In the genomic region with DNA sequence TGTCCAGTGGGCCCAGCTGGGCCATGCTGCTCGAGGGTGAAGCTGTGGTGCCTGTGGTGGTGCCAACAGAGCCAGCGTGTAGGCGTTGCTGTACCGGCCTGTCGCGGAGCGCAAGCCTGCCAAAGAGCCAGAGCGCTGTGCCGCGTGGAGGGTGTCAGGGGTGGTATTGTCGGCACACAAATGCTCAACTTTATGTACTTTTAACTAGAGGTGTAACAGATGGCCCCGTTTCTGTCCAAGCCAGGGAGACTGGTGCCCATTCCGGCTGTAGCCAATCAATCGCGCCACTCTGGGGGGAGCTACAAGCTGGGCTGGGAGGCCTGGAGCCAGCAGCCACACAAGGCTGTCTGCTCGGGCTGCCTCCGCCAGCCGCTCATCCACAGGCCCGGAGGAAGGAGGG, we compare ENCODE assay signal across 22 mouse cellular contexts. TPM values are rescaled to one million over a fixed set of nuclear protein-coding genes. Genes with fewer than 3 reads are reported as not detected.
DNase-seq lines count a peak whose midpoint lies in the region; ATAC-seq lines count a peak whose summit lies in the region.
"Had no signal": no experiment of that assay in that cellular context is flagged by ENCODE, and none has a peak within 500 bp of the region (broad histone marks: within the 10 kb centered on the region; RNA-seq: fewer than 3 reads in every experiment).

No protein-coding gene starts in this region.

- H3K27me3 ChIP-seq in forebrain, embryonic 14.5 days (replicated peaks; ENCODE audit: control insufficient read depth, insufficient read depth, low read length) = peaks cover 27% of the 10 kb centered on the region
- peaks cover 18% of the 10 kb centered on the region for H3K27me3 ChIP-seq in forebrain, embryonic 11.5 days (ENCODE audit: control insufficient read depth, insufficient read depth, low read length)
- peaks cover 68% of the 10 kb centered on the region for H3K27me3 ChIP-seq in neural tube, embryonic 13.5 days
- peaks cover 28% of the 10 kb centered on the region for H3K27me3 ChIP-seq in forebrain, embryonic 16.5 days (replicated peaks; ENCODE audit: control insufficient read depth, insufficient read depth, low read length)
- H3K27me3 ChIP-seq in neural tube, embryonic 15.5 days (replicated peaks) = peaks cover 24% of the 10 kb centered on the region

- no peak overlapping the region for H3K27ac ChIP-seq in forebrain, embryonic 14.5 days (ENCODE audit: low read depth, low read length)
- H3K27ac ChIP-seq in forebrain, embryonic 11.5 days (ENCODE audit: low read depth, low read length) = no peak overlapping the region
- no peak overlapping the region for H3K27ac ChIP-seq in neural tube, embryonic 13.5 days (replicated peaks)
- H3K27ac ChIP-seq in forebrain, embryonic 16.5 days (ENCODE audit: low read length) = no peak overlapping the region
- no peak overlapping the region for H3K27ac ChIP-seq in neural tube, embryonic 15.5 days (replicated peaks)
- H3K27ac ChIP-seq: heart, embryonic 10.5 days; limb, embryonic 13.5 days; liver, embryonic 15.5 days had no signal

- no peak overlapping the region for H3K9ac ChIP-seq in forebrain, embryonic 14.5 days (ENCODE audit: low read length)
- H3K9ac ChIP-seq in forebrain, embryonic 11.5 days (ENCODE audit: low read length) = no peak overlapping the region
- no peak overlapping the region for H3K9ac ChIP-seq in neural tube, embryonic 13.5 days
- H3K9ac ChIP-seq in forebrain, embryonic 16.5 days (replicated peaks; ENCODE audit: low read depth, low read length) = no peak overlapping the region
- H3K9ac ChIP-seq in neural tube, embryonic 15.5 days (replicated peaks) = no peak overlapping the region
- H3K9ac ChIP-seq: limb, embryonic 13.5 days; liver, embryonic 15.5 days had no signal

- H3K4me2 ChIP-seq in forebrain, embryonic 14.5 days (ENCODE audit: low read length) = no peak overlapping the region
- no peak overlapping the region for H3K4me2 ChIP-seq in forebrain, embryonic 11.5 days (ENCODE audit: low read depth, low read length, severe bottlenecking)
- H3K4me2 ChIP-seq in neural tube, embryonic 13.5 days = no peak overlapping the region
- H3K4me2 ChIP-seq in forebrain, embryonic 16.5 days (ENCODE audit: low read length) = no peak overlapping the region
- no peak overlapping the region for H3K4me2 ChIP-seq in neural tube, embryonic 15.5 days
- H3K4me2 ChIP-seq: limb, embryonic 13.5 days; liver, embryonic 15.5 days had no signal

- no peaks in the 10 kb centered on the region for H3K4me1 ChIP-seq in forebrain, embryonic 14.5 days (ENCODE audit: control insufficient read depth, insufficient read depth, low read length)
- H3K4me1 ChIP-seq in forebrain, embryonic 11.5 days (replicated peaks; ENCODE audit: control insufficient read depth, insufficient read depth, low read length) = no peaks in the 10 kb centered on the region
- H3K4me1 ChIP-seq in neural tube, embryonic 13.5 days (replicated peaks) = peaks cover 8% of the 10 kb centered on the region
- H3K4me1 ChIP-seq in forebrain, embryonic 16.5 days (replicated peaks; ENCODE audit: control insufficient read depth, insufficient read depth, low read length) = no peaks in the 10 kb centered on the region
- 0 out of 2 replicates have a peak, but pooled peaks cover 4% of the 10 kb centered on the region for H3K4me1 ChIP-seq in neural tube, embryonic 15.5 days
- H3K4me1 ChIP-seq: liver, embryonic 15.5 days had no signal

- peak; percentile 63 for ATAC-seq in forebrain, embryonic 14.5 days
- no peak for ATAC-seq in forebrain, embryonic 11.5 days (replicated peaks; ENCODE audit: low FRiP score)
- ATAC-seq in neural tube, embryonic 13.5 days (ENCODE audit: low read depth) = peak; percentile 20; the same call in 1 of the 2 replicates
- ATAC-seq in forebrain, embryonic 16.5 days = peak; percentile 86
- ATAC-seq in neural tube, embryonic 15.5 days (ENCODE audit: low FRiP score) = peak; percentile 11; the same call in 1 of the 2 replicates
- ATAC-seq: midbrain, embryonic 16.5 days had no signal

- H3K36me3 ChIP-seq in forebrain, embryonic 14.5 days (ENCODE audit: control insufficient read depth, insufficient read depth, low read length) = no peaks in the 10 kb centered on the region
- no peaks in the 10 kb centered on the region for H3K36me3 ChIP-seq in forebrain, embryonic 11.5 days (ENCODE audit: control insufficient read depth, insufficient read depth, low read length)
- H3K36me3 ChIP-seq in neural tube, embryonic 13.5 days = 0 out of 2 replicates have a peak, but pooled peaks cover 3% of the 10 kb centered on the region
- H3K36me3 ChIP-seq in forebrain, embryonic 16.5 days (ENCODE audit: control insufficient read depth, insufficient read depth) = no peaks in the 10 kb centered on the region
- H3K36me3 ChIP-seq in neural tube, embryonic 15.5 days = no peaks in the 10 kb centered on the region
- H3K36me3 ChIP-seq: heart, embryonic 10.5 days; limb, embryonic 13.5 days; liver, embryonic 15.5 days had no signal

- H3K9me3 ChIP-seq in forebrain, embryonic 14.5 days (replicated peaks; ENCODE audit: control insufficient read depth, low read length) = no peaks in the 10 kb centered on the region
- H3K9me3 ChIP-seq in forebrain, embryonic 11.5 days (ENCODE audit: control insufficient read depth, low read length) = no peaks in the 10 kb centered on the region
- H3K9me3 ChIP-seq in neural tube, embryonic 13.5 days = no peaks in the 10 kb centered on the region
- H3K9me3 ChIP-seq in forebrain, embryonic 16.5 days (ENCODE audit: control insufficient read depth, low read length) = no peaks in the 10 kb centered on the region
- H3K9me3 ChIP-seq in neural tube, embryonic 15.5 days (replicated peaks) = no peaks in the 10 kb centered on the region
- H3K9me3 ChIP-seq: heart, embryonic 10.5 days; limb, embryonic 13.5 days; liver, embryonic 15.5 days had no signal

- 49% methylated on average over 19 of the region's 19 CpGs for WGBS in forebrain, embryonic 14.5 days
- 79% methylated on average over 19 of the region's 19 CpGs for WGBS in forebrain, embryonic 11.5 days
- 56% methylated on average over 19 of the region's 19 CpGs for whole genome bisulfite sequencing in neural tube, embryonic 13.5 days
- 48% methylated on average over 19 of the region's 19 CpGs for WGBS in forebrain, embryonic 16.5 days
- WGBS in neural tube, embryonic 15.5 days = 61% methylated on average over 19 of the region's 19 CpGs

- H3K4me3 ChIP-seq in forebrain, embryonic 14.5 days (ENCODE audit: low read depth, low read length) = no peak overlapping the region
- H3K4me3 ChIP-seq in forebrain, embryonic 11.5 days (ENCODE audit: low read depth, low read length) = no peak overlapping the region
- no peak overlapping the region for H3K4me3 ChIP-seq in neural tube, embryonic 13.5 days
- no peak overlapping the region for H3K4me3 ChIP-seq in forebrain, embryonic 16.5 days (replicated peaks; ENCODE audit: low read length)
- no peak overlapping the region for H3K4me3 ChIP-seq in neural tube, embryonic 15.5 days (replicated peaks)
- H3K4me3 ChIP-seq: heart, embryonic 10.5 days; limb, embryonic 13.5 days; liver, embryonic 15.5 days had no signal

- peak; percentile 68 for DNase-seq in forebrain, embryonic 14.5 days (ENCODE audit: low spot score)
- no peak for DNase-seq in forebrain, embryonic 11.5 days (ENCODE audit: low spot score)
- no peak for DNase-seq in neural tube, embryonic 10.5 days (ENCODE audit: extremely low spot score, low spot score)
- no peak for DNase-seq in adrenal gland, postnatal 14 days
- no peak for DNase-seq in heart, adult 8-10 months (ENCODE audit: low spot score)
- DNase-seq: gastrocnemius, postnatal 25 days; heart, postnatal 14 days; kidney, adult 8-10 months; kidney, postnatal 25 days; lung, postnatal 10 days; thymus, postnatal 25 days had no signal

RNA-seq across cellular contexts. Expression of a gene that starts 13.1 kb away (rescaled TPM):
- polyA plus RNA-seq in forebrain, embryonic 14.5 days (2014; fragmentation: Nextera tagmentation; extraction: Ambion mirVana) = 0.09 TPM in 1 of 2 replicates, not detected in the other
- polyA plus RNA-seq in forebrain, embryonic 11.5 days (2014; fragmentation: Nextera tagmentation; extraction: Ambion mirVana) = 0.11 TPM in 1 of 2 replicates, not detected in the other
- polyA plus RNA-seq in neural tube, embryonic 13.5 days (2015; fragmentation: Nextera tagmentation; extraction: Ambion mirVana) = 16.0 and 16.9 TPM in 2 replicates
- not detected in 2 replicates for polyA plus RNA-seq in forebrain, embryonic 16.5 days (2015; fragmentation: Nextera tagmentation; extraction: Ambion mirVana)
- 10.9 and 16.9 TPM in 2 replicates for polyA plus RNA-seq in neural tube, embryonic 15.5 days (2015; fragmentation: Nextera tagmentation; extraction: Ambion mirVana)
- not detected in 2 replicates for total RNA-seq in adrenal gland, postnatal 14 days (2021)
- total RNA-seq in heart, adult 8-10 months (2022) = under 1 TPM in 1 of 4 experiments, not detected in 3; 0.17 TPM
- total RNA-seq: heart, postnatal 14 days; left cerebral cortex, adult 8-10 months; megakaryocyte-erythroid progenitor cell, adult 5-6 weeks had no signal
- polyA plus RNA-seq: frontal cortex, adult 2 months; liver, embryonic 15.5 days; testis, adult 2 months had no signal

Comparison
In these comparisons a context has a peak if more than half of its experiments do, and no peak if none do; other contexts are left out.
1. RNA of a gene that starts 13.1 kb away (polyA plus RNA-seq): 16.0 to 16.9 TPM in neural tube, embryonic 13.5 days and 10.9 to 16.9 TPM in neural tube, embryonic 15.5 days; 0.09 TPM in forebrain, embryonic 14.5 days, 0.11 TPM in forebrain, embryonic 11.5 days and not detected in forebrain, embryonic 16.5 days; every median in the first group is over 10 times any median in the second.